Mouse (Mus musculus) gastrocnemius, postnatal 36 days (tissue): ENCODE data around the gene E130309D02Rik. TPM values are rescaled to one million over a fixed set of nuclear protein-coding genes. Genes with fewer than 3 reads are reported as not detected.
A peak's percentile ranks its signal among the peaks of the same experiment; 100 is the strongest.

Experiments used
- DNase-seq, 2 experiments: peaks; one replicate each; pipeline ENCODE4 v3.0.0; 2022
- intact Hi-C: fragments of 180-260 bp; cut with DNase I; formaldehyde crosslinking; loops from one replicate; pipeline ENCODE4 v1.15.1; 2025
- total RNA-seq, 2 experiments: library from RNA; stranded (reverse); gene quantifications; 2 replicates each; pipeline ENCODE4 v1.2.3; 2021

E130309D02Rik gene
- total RNA-seq, 2 experiments from 2014 or later, result 8.9 to 10.3 TPM

DNA sequence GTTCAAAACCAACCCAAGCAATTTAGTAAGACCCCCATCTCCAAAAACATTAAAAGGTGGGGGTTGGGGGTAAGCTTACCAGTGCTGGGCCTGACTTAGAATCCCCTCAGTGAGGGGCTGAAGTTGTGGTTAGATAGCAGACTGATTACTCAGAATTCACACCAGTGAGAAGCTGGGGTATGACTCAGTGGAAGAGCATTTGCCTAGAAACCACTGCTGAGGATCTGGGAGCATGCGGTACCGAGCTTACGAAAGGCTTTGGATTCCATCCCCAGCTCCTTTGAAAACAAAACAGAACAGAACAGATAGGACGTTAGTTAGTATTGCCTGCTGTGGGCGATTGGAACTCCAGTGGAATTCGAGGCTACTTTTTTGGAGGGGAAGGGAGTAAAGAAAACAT lies 43.5 kb downstream of the E130309D02Rik start:
- no peak for DNase-seq
- intact Hi-C loops, result no loop called here

DNA sequence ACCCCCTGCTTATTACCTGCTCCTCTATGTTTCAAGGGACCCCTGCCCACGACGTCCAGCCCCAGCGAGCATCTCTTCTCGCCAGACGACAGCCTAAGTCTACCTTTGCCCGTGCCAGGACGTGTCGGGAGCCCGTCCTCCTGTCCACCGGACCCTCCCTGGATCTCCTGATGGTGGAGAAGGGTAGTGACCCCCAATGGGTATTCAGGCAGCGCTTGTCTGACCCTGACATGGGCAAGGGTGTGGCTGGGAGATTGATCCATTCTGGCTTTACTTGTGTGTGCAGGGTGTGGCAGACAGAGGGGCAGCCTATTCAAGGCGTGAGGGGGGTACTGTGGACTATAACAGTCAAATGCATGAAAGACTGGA lies 45.0 kb downstream of the E130309D02Rik start:
- intact Hi-C loops, result no loop called here
- no peak for DNase-seq

DNA sequence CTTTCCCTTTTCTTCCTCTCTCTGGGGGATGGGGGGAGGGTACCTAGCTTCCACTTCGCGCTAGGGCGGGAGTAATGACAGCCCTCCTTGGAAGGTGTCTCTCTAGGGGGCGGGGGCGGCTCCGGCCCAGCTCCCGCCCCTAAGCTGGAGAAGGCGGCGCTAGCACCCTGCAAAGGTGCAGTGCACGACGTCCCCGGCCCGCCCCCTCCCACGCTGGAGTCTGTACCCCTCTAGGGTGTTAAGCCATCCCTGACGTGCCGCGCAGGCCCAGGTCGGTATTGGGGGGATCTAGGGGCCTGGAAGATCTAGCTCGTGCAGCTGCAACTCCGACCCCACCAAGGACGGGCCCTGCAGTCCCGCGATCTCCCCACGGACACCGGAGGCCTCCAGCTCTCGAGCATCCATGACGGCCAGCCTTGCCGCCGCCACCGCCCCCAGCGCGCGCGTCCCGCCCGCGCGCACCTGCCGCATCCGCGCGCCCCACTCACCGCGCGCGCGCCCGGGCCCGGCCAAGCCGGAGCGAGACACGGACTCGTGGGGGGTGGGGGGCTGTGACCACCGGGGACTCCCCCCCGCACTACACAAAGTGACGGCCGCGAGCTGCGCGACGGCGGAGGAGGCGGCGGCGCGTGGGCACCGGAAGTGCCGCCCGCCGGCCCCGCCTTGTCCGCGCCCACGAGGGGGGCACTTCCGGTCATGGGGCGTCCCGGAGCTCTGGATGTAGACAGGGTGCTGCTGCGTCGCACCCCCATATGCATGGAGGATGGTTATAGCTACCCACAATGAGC lies 45.6 kb downstream of the E130309D02Rik start, which contains the start of gene Zfp316:
Zfp316 (minus strand) TSS at position 660 of the 788 bp plus-strand sequence.
- peak; percentile 59 to 66 for DNase-seq
- intact Hi-C loops, result no loop called here

DNA sequence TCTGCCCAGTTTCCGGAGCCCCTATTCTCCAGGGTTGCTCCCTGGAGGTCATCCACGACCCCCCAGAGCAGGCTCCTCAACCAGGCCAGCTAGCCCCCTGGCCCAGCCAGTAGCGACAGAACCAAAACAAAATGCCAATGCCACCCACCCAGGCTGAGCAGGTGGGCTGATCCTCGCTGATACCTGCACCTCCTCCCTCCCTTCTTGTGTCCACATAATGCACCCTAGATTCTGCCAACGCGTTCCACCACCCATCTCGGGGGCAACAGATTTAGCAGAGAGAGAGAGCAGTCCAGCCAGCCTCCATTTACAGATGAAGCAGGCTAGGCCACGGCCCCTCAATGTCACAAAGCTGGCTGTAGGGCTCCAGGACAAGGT lies 46.2 kb downstream of the E130309D02Rik start:
- intact Hi-C loops, result no loop called here
- DNase-seq, result no peak

DNA sequence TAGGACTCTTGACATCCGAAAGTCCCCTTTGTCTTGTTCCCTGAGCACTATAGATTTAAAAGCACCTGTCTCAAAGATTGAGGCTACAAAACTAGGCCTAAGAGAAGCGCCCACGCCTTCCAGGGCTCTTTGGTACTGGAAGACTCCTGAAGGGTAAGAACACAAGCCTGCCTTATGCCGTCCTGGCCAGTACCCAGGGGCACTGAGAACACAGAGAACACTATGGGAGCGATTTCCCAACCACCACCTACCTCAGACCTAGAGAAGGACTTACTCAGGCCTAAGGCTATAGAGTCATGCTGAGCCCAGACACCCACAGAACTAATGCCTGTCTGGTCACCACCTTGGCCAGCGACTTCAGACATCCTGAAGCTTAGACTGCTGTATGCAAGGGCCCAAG lies 48.4 kb downstream of the E130309D02Rik start:
- intact Hi-C loops, result no loop called here
- DNase-seq, result no peak

DNA sequence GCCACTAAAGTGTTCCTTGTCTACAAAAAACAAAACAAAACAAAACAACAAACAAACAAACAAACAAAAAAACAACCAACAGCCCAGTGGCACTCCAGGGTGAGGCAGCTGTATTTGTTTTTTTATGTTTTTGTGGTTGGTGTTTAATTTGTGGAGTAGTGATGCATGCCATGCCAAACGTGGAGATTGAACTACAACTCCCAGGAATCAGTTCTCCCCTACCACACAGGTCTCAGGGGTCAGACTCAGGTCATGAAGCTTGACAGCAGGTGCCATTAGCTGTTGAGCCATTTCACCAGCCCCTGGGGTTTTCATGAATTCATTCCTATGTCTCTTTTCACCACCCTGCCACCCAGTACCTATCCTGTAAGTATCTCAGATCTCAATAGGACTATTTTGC lies 49.8 kb downstream of the E130309D02Rik start:
- intact Hi-C loops, result no loop called here
- no peak for DNase-seq

DNA sequence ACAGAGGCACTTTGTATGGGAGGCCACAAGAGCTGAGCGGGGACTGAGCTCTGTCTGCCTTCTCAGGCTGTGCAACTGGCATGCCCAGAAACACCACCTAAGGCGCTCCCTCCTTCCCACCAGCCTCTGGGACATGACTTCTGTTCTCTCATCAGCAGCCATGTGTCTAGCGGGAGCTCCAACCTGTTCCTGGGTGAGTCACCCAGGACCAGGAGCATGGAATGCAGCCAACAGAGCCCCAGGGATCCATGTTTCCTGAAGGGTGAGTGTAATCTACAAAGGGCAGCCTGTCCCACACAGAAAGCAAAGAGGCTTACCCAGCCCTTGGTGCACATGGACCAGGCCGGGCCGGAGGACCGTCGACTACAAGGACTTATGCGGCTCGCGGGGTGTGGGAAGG lies 50.5 kb downstream of the E130309D02Rik start:
- intact Hi-C loops, result no loop called here
- DNase-seq, result no peak

DNA sequence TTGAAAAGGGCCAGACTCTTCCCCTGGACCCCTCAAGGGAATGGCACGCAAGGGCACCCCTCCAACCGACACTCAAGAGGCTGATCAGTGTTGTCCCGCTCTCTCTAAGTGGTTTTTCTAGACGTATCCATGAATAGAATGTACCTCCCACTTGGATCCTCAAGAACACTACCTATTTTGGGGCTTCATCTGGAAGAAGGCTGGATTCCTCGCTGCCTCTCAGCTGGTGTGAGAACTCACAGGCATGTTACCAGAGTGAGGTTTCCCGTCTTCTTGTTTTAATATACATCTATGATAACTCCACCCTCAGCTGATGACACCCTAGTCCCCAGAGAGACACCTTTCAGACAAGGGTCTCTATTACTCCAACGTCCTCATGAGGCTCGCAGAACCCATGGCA lies 53.5 kb downstream of the E130309D02Rik start:
- DNase-seq, result no peak
- intact Hi-C loops, result no loop called here

DNA sequence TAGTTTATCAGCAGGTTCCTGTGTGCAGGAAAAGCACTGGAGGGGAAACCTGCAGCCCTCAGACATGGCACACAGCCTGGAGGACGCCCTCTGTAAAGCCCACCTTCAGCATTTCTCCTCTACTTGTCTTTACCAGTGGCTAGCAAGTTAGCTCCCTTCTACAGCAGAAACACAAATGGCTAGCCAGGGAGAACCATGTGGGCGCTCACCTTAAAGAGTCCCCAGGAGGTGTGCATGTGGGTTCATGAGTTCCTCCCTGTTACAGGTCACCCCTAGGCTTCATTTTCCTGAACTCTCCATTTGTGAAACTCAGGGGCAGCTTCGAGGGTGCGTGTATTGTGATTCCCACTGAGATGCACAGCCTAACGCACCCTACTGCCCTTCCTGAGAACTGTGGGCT lies 59.4 kb downstream of the E130309D02Rik start:
- intact Hi-C loops, result no loop called here
- DNase-seq, result no peak

DNA sequence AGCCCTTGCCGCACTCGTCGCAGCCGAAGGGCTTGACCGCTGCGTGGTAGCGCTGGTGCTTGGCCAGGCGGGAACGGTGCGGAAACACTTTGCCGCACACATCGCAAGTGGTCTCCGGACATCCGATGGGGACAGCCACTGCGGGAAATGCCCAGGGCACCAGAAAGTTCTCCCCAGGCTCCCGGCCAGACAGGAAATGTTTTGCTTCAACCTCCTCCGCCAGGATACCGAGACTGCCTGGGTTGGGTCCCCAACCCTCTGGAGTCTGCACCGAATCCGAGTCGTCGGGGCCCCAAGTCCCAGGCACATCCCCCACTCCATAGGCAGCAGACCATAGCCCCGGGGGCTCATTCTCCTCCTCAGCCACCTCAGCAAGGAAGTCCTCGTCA lies 60.0 kb downstream of the E130309D02Rik start:
- intact Hi-C loops, result no loop called here
- no peak for DNase-seq

DNA sequence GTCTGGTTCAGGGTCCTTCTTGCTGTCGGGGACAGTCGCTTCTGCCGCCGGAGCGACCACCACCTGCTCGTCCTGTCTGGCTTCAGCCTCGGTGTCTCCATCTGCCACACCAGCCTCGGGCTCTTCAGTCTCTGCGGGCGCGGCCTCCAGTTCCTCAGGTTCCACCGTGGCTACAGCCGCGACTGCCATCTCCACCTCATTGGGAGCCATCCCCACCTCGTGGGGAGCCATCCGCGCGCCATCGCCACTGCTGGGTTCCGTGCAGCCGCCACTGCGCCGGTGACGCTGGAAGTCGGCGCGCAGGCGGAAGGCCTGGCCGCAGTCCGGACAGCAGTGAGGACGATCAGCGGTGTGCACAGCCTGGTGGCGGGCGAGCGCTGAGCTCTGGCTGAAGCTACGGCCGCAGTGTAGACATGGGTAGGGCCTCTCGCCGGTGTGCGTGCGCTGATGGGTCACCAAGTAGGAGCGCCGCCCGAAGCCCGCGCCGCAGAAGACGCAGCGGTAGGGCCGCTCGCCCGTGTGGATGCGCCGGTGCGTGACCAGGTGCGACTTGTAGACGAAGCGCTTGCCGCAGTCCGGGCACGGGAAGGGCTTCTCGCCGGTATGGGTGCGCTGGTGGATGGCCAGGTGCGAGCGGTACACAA lies 60.6 kb downstream of the E130309D02Rik start:
- intact Hi-C loops, result no loop called here
- DNase-seq, result no peak

DNA sequence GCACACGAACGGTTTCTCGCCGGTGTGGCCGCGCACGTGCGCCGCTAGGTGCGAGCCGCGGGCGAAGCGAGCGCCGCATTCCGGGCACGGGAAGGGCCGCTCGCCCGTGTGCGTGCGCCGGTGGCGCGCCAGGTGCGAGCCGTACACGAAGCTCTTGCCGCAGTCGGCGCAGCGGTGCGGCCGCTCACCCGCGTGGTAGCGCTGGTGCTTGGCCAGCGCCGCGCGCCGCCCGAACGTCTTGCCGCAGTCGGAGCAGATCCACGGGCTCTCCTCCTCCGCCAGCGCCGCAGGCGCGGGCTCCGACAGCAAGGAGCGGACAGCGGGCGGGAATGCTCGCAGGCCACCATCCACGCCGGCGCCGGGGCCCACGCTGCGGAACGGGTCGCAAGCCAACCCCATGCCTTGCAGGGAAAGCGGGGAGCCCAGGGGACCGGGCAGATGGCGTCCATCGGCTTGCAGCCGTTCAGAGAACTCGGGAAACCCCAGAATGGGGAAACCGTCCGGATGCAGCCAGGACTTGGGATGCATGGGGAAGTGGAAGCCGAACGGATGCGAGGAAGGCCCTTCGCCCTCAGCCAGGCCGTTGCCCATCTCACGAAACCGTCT lies 61.2 kb downstream of the E130309D02Rik start:
- intact Hi-C loops, result no loop called here

DNA sequence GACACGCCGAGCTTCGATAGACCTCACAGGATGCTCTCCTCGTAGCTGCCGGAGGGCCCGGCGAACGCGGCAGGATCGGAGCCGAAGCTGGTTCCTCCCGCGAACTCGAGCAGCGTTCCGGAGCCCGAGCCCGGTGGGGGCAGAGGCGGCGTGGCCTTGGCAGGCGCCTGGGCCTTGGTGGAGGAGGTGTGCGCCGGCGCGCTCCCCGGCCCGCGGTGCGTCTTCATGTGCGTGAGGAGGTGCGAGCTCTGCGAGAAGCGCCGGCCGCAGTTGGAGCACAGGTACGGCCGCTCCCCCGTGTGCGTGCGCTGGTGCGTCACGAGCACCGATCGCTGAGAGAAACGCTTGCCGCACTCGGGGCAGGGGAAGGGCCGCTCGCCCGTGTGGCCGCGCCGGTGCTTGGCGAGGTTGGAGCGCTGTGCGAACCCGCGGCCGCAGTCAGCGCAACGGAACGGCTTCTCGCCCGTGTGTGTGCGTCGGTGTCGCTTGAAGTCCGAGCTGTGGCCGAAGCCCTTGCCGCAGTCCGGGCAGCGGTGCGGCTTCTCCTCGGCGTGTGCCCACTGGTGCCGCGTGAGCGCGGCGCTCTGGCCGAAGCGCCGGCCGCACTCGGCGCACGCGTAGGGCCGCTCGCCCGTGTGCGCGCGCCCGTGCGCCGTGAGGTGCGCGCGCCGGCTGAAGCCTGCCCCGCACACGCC lies 61.8 kb downstream of the E130309D02Rik start:
- intact Hi-C loops, result no loop called here
- no peak for DNase-seq

More for the DNA sequence above, 61.2 kb downstream of the E130309D02Rik start:
- DNase-seq, result no peak

DNA sequence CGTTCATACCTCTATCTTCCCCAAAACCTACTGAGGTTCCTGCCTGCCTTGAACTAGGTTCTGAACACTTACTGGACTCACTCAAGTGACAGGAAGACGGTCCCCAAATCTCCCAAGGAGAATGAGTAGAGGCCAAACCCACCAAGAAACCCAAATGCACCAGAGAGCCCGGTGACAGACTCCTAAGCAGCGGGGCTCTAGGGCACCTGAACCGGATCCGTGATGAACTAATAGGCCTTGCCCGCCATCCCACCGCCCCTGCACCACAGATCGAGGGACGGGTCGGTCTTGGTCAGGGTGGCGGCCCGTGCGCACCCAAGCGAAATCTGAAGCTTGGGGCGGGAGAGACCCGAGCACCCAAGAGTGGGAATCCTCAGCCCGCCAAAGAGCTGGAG lies 62.4 kb downstream of the E130309D02Rik start:
- intact Hi-C loops, result no loop called here
- no peak for DNase-seq

DNA sequence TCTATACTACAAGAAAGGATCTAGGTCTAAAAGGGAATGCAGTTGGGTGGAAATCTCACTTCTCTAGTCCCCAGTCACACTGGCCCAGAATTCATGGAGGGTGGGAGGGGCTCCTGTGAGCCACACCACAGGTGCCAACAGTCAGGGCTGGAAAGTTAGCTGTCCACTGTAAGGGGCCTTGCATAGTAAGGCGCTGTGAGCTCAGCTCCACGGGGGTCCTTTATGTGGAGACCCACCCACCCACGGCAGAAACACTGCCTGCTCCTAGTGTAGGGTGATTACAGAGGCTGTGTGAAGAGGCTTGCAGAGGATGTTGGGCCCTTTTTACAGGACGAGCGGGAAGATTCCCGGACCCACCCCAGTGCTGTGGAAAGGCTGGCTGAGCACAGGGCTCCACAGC lies 63.1 kb downstream of the E130309D02Rik start:
- intact Hi-C loops, result no loop called here
- no peak for DNase-seq

Other genes starting within 250 kb of the E130309D02Rik start
- 10 to 100 TPM; 14.2 to 16.3 TPM for gene Rnf216, start 202.4 kb downstream of the E130309D02Rik start, total RNA-seq
- gene Olfr718-ps1, start 167.8 kb downstream of the E130309D02Rik start, total RNA-seq, result not detected
- gene Rbak, start 134.6 kb downstream of the E130309D02Rik start, total RNA-seq, result 1 to 10 TPM; 2.6 to 4.0 TPM
- not detected for gene Spdye4b, start 134.3 kb downstream of the E130309D02Rik start, total RNA-seq
- gene Spdye4a, start 88.5 kb downstream of the E130309D02Rik start, total RNA-seq, result not detected
- 1 to 10 TPM; 5.8 to 7.6 TPM for gene Zfp12, start 80.2 kb downstream of the E130309D02Rik start, total RNA-seq
- 1 to 10 TPM; 2.2 to 3.2 TPM for gene Zfp316, start 45.3 kb downstream of the E130309D02Rik start, total RNA-seq
- under 1 TPM; 0.08 to 0.12 TPM for gene Zfp853, start 21.7 kb downstream of the E130309D02Rik start, total RNA-seq
- 10 to 100 TPM; 34.1 to 38.2 TPM for gene Zdhhc4, start 13.9 kb upstream of the E130309D02Rik start, total RNA-seq
- not detected for gene Grid2ip, start 42.0 kb upstream of the E130309D02Rik start, total RNA-seq
- gene Kdelr2, start 88.5 kb upstream of the E130309D02Rik start, total RNA-seq, result 10 to 100 TPM; 29.6 to 33.2 TPM
- 1 to 10 TPM; 6.9 to 7.3 TPM for gene Daglb, start 149.2 kb upstream of the E130309D02Rik start, total RNA-seq
- 100 to 1,000 TPM; 188 to 206 TPM for gene Rac1, start 212.7 kb upstream of the E130309D02Rik start, total RNA-seq